Mouse (Mus musculus) embryonic facial prominence, embryonic 12.5 days (tissue): ENCODE results near the gene Galnt10. TPM values are rescaled to one million over a fixed set of nuclear protein-coding genes. Genes with fewer than 3 reads are reported as not detected.

Experiments
- ATAC-seq: fragments of 200-750 bp; cut with Nextera tagmentation; 2 replicates; pipeline ENCODE4 v1.8.0; 2017; ENCODE audit not compliant: insufficient number of reproducible peaks, insufficient read depth, low FRiP score, low TSS enrichment
- H3K27ac ChIP-seq: fragments of 300-500 bp; sonication (generic); 2 replicates; pipeline ENCODE4 v1.5.1; 2016; ENCODE audit warnings: mild to moderate bottlenecking
- H3K27me3 ChIP-seq: fragments of 300-500 bp; sonication (generic); 2 replicates; pipeline ENCODE4 v1.6.1; 2016; ENCODE audit warnings: mild to moderate bottlenecking, moderate library complexity
- H3K36me3 ChIP-seq: fragments of 300-500 bp; sonication (generic); 2 replicates; pipeline ENCODE4 v1.6.1; 2016; ENCODE audit warnings: mild to moderate bottlenecking
- H3K4me1 ChIP-seq: fragments of 300-500 bp; sonication (generic); 2 replicates; pipeline ENCODE4 v1.6.1; 2016
- H3K4me2 ChIP-seq: fragments of 300-500 bp; sonication (generic); replicated peaks from 2 replicates; pipeline ENCODE4 v1.6.1; 2016; ENCODE audit warnings: mild to moderate bottlenecking, moderate library complexity
- H3K4me3 ChIP-seq: fragments of 300-500 bp; sonication (generic); 2 replicates; pipeline ENCODE4 v1.5.1; 2016; ENCODE audit warnings: mild to moderate bottlenecking
- H3K9ac ChIP-seq: fragments of 300-500 bp; sonication (generic); 2 replicates; pipeline ENCODE4 v1.6.1; 2016; ENCODE audit warnings: mild to moderate bottlenecking, moderate library complexity
- H3K9me3 ChIP-seq: fragments of 300-500 bp; sonication (generic); 2 replicates; pipeline ENCODE4 v1.6.1; 2016; ENCODE audit warnings: mild to moderate bottlenecking, moderate library complexity
- WGBS: fragments of 180-500 bp; shearing (Covaris S2); methylation state at CpG from one replicate; pipeline ENCODE4 v1.1.7; 2016; 5-methylcytosine and 5-hydroxymethylcytosine counted together
- polyA plus RNA-seq: library from polyadenylated mRNA; unstranded; fragments of >200 nt; fragmentation: Nextera tagmentation; extraction: Ambion mirVana; gene quantifications from 2 replicates; pipeline ENCODE4 v1.2.1, GENCODE M21; 2016

Galnt10 gene
- polyA plus RNA-seq, result 34.3 and 36.2 TPM in 2 replicates

DNA sequence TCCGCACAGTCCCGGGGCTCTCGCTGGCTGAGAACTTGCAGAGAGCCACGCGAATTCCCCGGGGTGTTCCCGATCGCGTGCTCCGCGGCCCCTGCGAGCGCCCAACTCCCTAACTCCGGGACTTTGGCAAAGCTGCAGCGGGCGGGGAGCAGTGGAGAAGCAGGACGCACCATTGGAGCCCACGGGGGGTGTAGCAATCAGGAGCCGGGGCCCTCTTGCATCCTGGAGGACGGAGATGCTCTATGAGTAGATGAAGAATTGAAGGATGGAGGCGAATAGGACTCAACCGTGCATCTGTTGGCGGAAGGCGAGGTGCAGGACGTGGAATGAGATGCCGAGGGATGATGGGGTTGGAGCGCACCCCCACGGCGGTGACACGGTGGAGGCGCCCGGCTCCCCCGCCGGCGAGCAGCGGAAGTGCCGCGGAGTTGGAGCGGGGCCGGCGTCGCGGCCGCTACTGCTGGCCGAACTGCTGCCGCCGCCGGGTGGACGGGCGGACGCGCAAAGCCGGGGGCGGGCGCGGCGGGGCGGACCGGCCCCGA, at the start of gene Galnt10:
TSS of gene Galnt10 (plus strand) at position 425 of the 542 bp plus-strand sequence.
- H3K36me3 ChIP-seq, result no peaks in the 10 kb centered on the region
- H3K9ac ChIP-seq, result peak within 1 kb of the TSS; percentile 86
- H3K27me3 ChIP-seq, result no peaks in the 10 kb centered on the region
- ATAC-seq, result peak; percentile 79
- H3K9me3 ChIP-seq, result no peaks in the 10 kb centered on the region
- H3K4me3 ChIP-seq, result peak within 1 kb of the TSS; percentile 80
- H3K27ac ChIP-seq, result peak within 1 kb of the TSS; percentile 66
- under 1% methylated on average over 49 of the region's 60 CpGs for WGBS
- H3K4me2 ChIP-seq, result peak within 1 kb of the TSS; percentile 78
- H3K4me1 ChIP-seq, result peaks cover 38% of the 10 kb centered on the region

DNA sequence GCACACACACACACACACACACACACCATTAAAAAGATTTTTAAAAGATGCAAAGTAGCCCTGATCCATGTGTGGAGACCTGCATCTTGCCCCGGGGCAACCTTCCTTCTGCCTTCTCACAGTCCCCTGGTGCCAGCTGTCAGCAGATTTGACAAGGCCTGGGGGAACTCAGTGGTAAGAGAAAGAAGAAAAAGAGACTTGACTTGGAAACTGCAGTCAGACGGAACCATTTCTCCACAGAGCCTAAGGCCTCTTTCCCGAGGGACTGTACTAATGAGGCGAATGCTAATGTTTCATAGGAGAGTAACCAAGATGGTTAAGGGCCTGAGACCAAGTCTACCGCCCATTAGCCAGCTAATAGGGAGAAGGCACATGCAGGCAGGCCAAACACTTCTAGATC, 49.3 kb upstream of the Galnt10 start:
- 68% methylated on average over 5 of the region's 5 CpGs for WGBS
- no peak overlapping the region for H3K4me2 ChIP-seq

DNA sequence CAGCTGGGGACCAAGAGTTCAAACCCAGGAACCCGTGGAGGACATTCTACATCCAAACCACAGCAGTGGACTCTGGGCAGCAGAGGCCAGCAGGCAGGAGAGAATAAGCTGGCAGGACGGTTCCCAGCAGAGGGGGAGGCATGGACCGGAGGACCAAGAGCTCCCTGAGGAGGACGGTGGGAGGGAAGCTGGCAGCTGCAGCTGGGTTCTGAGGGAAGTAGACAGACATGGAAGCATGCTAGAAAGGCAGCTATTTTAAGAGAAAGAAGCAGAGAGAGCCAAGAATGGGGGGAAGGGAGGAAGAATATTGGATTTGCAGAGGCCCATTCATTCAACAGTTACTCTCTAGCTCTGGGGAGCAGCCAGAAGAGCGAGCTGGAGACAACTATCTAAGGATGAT, 47.1 kb upstream of the Galnt10 start:
- no peak overlapping the region for H3K4me2 ChIP-seq

More for the DNA sequence above, 49.3 kb upstream of the Galnt10 start:
- H3K36me3 ChIP-seq, result no peaks in the 10 kb centered on the region
- H3K27me3 ChIP-seq, result no peaks in the 10 kb centered on the region
- H3K4me1 ChIP-seq, result peaks cover 20% of the 10 kb centered on the region
- H3K4me3 ChIP-seq, result no peak overlapping the region
- no peaks in the 10 kb centered on the region for H3K9me3 ChIP-seq
- no peak overlapping the region for H3K9ac ChIP-seq
- no peak overlapping the region for H3K27ac ChIP-seq
- no peak for ATAC-seq

DNA sequence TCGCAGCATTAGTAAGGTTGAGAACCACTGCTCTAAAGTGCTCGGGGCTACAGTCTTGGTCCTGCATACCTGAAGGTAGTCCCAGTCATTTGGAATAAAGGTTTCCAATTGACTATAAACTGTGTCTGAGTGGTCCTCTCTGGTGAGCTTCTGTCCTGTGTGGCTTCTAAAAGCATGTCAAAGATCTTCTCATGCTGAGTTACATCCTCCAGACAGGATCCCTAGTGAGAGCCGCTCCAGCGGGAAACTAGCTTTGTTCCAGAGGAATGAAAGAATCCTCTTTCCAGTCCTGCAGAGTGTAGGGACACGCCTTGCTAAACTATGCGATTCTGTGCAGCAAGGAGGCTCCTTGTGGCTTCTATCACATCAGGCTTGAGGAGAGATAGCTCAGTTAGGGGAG, 45.9 kb upstream of the Galnt10 start:
- 47% methylated on average over 6 of the region's 6 CpGs for WGBS
- Histone ChIP-seq H3K4me1 (peaks cover 26% of the 10 kb centered on the region), H3K36me3 (no peaks in the 10 kb centered on the region), H3K27ac (no peak overlapping the region), H3K4me2 (no peak overlapping the region), H3K27me3 (no peaks in the 10 kb centered on the region), H3K9ac (no peak overlapping the region), H3K4me3 (no peak overlapping the region), H3K9me3 (no peaks in the 10 kb centered on the region)
- no peak for ATAC-seq

More for the DNA sequence above, 47.1 kb upstream of the Galnt10 start:
- no peaks in the 10 kb centered on the region for H3K27me3 ChIP-seq
- H3K27ac ChIP-seq, result no peak overlapping the region
- no peak overlapping the region for H3K9ac ChIP-seq
- H3K4me3 ChIP-seq, result no peak overlapping the region
- no peak for ATAC-seq
- H3K4me1 ChIP-seq, result peaks cover 26% of the 10 kb centered on the region
- H3K9me3 ChIP-seq, result no peaks in the 10 kb centered on the region
- WGBS, result 64% methylated on average over 5 of the region's 5 CpGs
- no peaks in the 10 kb centered on the region for H3K36me3 ChIP-seq

DNA sequence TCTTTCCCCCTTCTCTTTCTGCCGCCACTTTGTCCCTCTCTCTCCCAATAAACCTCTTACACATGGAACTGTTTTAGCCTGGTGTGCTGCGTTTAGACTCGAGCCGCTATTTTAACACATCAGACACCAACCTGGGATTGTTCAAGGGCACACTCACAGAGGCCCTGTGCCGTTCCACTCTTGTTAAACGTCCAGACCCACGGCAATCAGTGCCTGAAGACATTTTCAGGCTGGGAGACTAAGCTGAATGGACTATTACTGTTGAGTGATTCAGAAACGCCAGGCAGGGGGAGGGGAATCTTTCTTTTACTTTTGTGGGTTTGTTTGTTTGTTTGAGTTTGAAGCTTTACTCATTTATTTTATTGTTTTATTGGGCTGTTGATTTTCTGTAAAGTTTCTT, 45.1 kb upstream of the Galnt10 start:
- Histone ChIP-seq H3K9me3 (no peaks in the 10 kb centered on the region), H3K27ac (no peak overlapping the region), H3K4me1 (peaks cover 26% of the 10 kb centered on the region), H3K9ac (no peak overlapping the region), H3K36me3 (no peaks in the 10 kb centered on the region), H3K27me3 (no peaks in the 10 kb centered on the region), H3K4me2 (0 out of 2 replicates have a peak overlapping the region, but pooled peaks have one; percentile 12), H3K4me3 (no peak overlapping the region)
- 11% methylated on average over 8 of the region's 8 CpGs for WGBS
- ATAC-seq, result no peak

DNA sequence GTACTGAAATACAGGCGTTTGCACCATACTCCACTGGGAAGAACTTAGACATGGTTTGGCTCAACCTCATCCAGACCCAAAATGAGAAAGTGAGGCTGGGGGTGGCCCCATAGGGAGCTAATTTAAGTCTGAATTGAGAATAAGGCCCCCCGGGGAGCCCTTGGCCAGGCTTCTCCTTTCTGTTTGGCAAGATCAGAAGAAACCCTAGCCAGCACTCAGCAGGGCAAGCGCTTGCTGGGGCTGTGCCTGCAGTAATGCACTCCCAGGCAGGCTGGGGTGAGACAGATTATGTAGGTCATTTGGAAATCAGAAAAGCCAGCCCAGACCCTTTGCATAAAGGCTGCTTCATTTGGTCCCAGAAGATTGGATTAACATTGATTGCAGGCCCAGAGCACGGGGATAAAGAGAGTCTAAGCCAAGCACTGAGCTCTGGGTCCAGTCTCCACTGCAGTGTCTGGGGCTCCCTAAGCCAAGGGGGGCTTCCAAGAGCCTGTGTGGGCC, 44.6 kb upstream of the Galnt10 start:
- Histone ChIP-seq H3K27ac (peak overlapping the region; percentile 73), H3K4me1 (peaks cover 26% of the 10 kb centered on the region), H3K9me3 (no peaks in the 10 kb centered on the region), H3K4me2 (0 out of 2 replicates have a peak overlapping the region, but pooled peaks have one; percentile 12), H3K4me3 (no peak overlapping the region), H3K9ac (no peak overlapping the region), H3K27me3 (no peaks in the 10 kb centered on the region), H3K36me3 (no peaks in the 10 kb centered on the region)
- WGBS, result 5% methylated on average over 4 of the region's 4 CpGs
- ATAC-seq, result peak; percentile 84

DNA sequence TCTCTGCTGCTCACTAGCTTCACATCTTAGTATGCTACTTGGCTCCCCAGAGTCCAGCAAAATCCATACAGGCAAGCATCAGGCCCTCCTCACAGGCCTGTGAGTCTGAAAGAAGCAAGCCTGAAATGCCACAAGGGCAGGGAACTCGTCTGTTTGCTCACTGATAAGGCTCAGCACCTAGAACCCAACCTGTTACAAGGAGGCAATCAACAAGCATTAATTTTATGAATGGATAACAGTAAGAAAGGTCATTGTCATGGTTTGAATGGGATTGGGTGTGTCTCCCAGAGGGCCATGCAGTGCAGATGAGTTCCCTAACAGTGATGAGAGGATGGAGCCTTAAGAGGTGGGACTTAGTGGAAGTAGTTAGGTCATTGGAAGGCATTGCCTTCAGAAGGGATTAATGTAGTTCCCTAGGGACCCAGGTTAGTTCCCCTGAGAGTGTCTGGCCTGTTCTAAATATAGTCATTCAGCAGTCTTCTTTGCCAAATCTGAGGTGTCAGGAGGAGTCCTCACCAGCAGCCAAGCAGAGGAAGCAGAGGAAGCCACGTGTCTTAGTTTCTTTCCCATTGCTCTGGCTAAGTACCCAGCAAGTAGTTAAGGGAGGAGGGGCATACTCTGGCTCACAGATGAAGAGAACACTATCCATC, 43.3 kb upstream of the Galnt10 start:
- 70% methylated on average over 2 of the region's 2 CpGs for WGBS
- peaks cover 26% of the 10 kb centered on the region for H3K4me1 ChIP-seq
- no peaks in the 10 kb centered on the region for H3K36me3 ChIP-seq
- no peak overlapping the region for H3K27ac ChIP-seq
- no peaks in the 10 kb centered on the region for H3K27me3 ChIP-seq
- no peak overlapping the region for H3K4me2 ChIP-seq
- ATAC-seq, result no peak
- no peaks in the 10 kb centered on the region for H3K9me3 ChIP-seq
- H3K9ac ChIP-seq, result no peak overlapping the region
- H3K4me3 ChIP-seq, result no peak overlapping the region

DNA sequence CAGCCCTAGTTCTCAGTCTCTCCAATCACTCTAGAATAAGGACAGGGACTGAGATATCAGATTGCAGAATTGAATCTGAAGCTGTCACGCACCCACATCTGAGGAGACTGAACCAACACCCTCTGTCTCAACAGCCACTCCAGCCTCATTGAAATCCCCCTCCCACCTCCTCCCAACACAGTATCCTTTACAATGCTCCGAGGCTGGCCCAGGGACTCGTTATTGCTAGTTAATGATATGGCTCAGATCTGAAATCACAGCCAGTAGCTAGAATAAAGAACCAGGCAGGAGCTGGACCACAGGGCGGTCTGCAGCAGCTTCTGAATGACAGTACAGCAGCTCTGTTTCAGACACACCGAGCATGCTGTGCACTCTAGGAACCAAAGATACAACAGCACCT, 40.2 kb upstream of the Galnt10 start:
- H3K27me3 ChIP-seq, result no peaks in the 10 kb centered on the region
- no peaks in the 10 kb centered on the region for H3K9me3 ChIP-seq
- no peak overlapping the region for H3K4me2 ChIP-seq
- 60% methylated on average over 5 of the region's 5 CpGs for WGBS
- ATAC-seq, result no peak; the same call in 1 of the 2 replicates
- H3K4me3 ChIP-seq, result no peak overlapping the region
- peaks cover 14% of the 10 kb centered on the region for H3K4me1 ChIP-seq
- no peaks in the 10 kb centered on the region for H3K36me3 ChIP-seq
- H3K27ac ChIP-seq, result no peak overlapping the region
- H3K9ac ChIP-seq, result no peak overlapping the region

DNA sequence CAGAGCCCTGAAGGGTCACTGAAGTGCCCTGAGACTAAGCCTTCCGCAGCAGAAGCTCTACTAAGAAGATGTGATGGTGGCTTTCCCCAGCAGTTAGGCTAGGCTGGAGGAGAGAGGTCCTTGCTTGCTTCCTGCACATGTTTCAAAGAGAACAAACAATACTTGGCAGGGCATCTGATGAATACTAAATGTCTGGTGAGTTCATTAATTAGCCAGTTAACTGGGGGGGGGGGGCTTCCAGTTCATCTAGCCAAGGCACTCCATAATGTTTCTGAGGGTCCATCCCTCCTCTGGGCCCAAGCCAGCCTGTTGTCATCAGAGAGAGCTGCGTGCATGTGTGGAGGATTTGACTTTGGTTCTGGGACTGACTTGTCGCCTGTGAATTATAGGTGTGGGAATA, 39.6 kb upstream of the Galnt10 start:
- H3K4me2 ChIP-seq, result no peak overlapping the region
- WGBS, result 86% methylated on average over 3 of the region's 3 CpGs
- no peak overlapping the region for H3K4me3 ChIP-seq
- no peak for ATAC-seq
- H3K9ac ChIP-seq, result no peak overlapping the region
- H3K27me3 ChIP-seq, result no peaks in the 10 kb centered on the region
- H3K9me3 ChIP-seq, result no peaks in the 10 kb centered on the region
- no peaks in the 10 kb centered on the region for H3K36me3 ChIP-seq
- peaks cover 8% of the 10 kb centered on the region for H3K4me1 ChIP-seq
- no peak overlapping the region for H3K27ac ChIP-seq

DNA sequence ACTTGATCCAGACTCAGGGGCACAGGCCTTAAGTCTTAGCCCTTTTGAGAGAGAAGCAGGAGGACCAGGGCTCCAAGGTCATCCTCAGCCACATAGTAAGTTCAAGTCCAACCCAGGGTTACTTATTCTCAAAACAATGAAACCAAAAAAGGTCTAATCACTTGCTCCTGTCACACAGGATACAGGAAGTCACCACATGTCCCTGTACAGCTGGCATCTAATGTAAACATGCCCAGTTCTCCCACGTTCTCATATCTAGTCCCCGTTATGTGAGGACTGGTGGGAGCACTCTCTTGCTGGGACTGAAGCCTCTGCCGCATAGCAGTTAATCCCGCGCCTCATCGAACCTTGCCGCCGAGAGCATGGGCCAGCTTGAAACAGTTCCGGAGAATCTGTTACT, 30.7 kb upstream of the Galnt10 start:
- 81% methylated on average over 9 of the region's 9 CpGs for WGBS
- Histone ChIP-seq H3K27ac (no peak overlapping the region), H3K4me3 (no peak overlapping the region), H3K4me1 (peaks cover 4% of the 10 kb centered on the region; the same call in 1 of the 2 replicates), H3K36me3 (no peaks in the 10 kb centered on the region), H3K9ac (no peak overlapping the region), H3K4me2 (no peak overlapping the region), H3K27me3 (no peaks in the 10 kb centered on the region), H3K9me3 (no peaks in the 10 kb centered on the region)
- no peak for ATAC-seq

DNA sequence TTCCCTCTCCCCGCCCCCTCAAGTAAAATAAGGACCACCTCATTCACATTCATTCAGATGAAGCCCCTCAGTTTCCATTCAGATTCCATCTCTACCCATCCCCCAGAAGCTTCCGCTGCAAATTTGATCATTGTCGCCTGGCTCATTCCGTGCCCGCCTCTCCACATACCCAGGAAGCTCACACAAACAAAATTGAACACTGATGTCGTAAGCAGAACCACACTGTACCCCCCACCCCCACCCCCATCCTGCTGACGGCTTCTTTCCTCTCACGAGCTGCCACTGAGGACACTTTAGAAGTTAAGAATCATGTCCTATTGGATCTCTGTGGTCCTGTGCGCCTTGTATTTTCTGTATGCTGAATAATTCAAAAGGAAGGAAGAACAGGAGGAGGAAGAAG, 30.0 kb upstream of the Galnt10 start:
- no peaks in the 10 kb centered on the region for H3K36me3 ChIP-seq
- no peaks in the 10 kb centered on the region for H3K27me3 ChIP-seq
- H3K27ac ChIP-seq, result no peak overlapping the region
- H3K4me3 ChIP-seq, result no peak overlapping the region
- H3K4me2 ChIP-seq, result no peak overlapping the region
- peaks cover 4% of the 10 kb centered on the region; the same call in 1 of the 2 replicates for H3K4me1 ChIP-seq
- no peak overlapping the region for H3K9ac ChIP-seq
- H3K9me3 ChIP-seq, result no peaks in the 10 kb centered on the region
- no peak for ATAC-seq
- WGBS, result 62% methylated on average over 9 of the region's 9 CpGs

DNA sequence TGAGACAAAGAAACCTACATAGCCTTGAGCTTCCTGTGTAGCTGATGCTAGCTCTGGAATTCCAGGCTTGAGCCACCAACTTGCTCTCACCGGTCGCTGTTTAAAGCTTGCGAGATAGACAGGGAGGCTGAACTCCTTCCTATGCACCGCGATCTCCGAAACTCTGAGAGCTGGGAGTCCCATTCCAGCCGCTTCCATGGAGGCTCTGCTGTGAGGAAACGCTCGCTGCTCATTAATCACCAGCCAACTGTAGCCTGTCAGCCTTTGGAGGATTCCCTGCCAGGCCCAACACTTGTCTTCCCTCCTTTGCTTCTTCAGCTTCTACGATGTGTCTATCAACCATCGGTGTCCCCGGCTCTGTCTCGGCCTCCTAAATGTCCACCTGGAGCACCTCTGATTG, 29.4 kb upstream of the Galnt10 start:
- no peak for ATAC-seq
- Histone ChIP-seq H3K4me3 (no peak overlapping the region), H3K4me1 (peaks cover 4% of the 10 kb centered on the region; the same call in 1 of the 2 replicates), H3K27ac (no peak overlapping the region), H3K27me3 (no peaks in the 10 kb centered on the region), H3K36me3 (no peaks in the 10 kb centered on the region), H3K9ac (no peak overlapping the region), H3K4me2 (no peak overlapping the region), H3K9me3 (no peaks in the 10 kb centered on the region)
- 73% methylated on average over 13 of the region's 13 CpGs for WGBS
